Mouse (Mus musculus): ENCODE measurements around the gene Atp10b.
A peak's percentile ranks its signal among the peaks of the same experiment; 100 is the strongest.
"Not testable (repeated sequence)": the region's sequence is repeated elsewhere in the genome, so short reads cannot be mapped to it uniquely, and the experiment has no call there.

The Atp10b gene

GRCm38 (mm10) chr11:43149577-43149976, at the start of gene Atp10b:
Gene Atp10b (plus strand): TSS chr11:43149877.
- no peak for DNase-seq

- no peak for DNase-seq
Measured at GRCm38 (mm10) chr11:43101357-43101756, 48.3 kb upstream of the Atp10b start.

GRCm38 (mm10) chr11:43125908-43126477, 23.7 kb upstream of the Atp10b start:
- no peak for DNase-seq

- not testable (repeated sequence) for DNase-seq
Measured at GRCm38 (mm10) chr11:43126573-43126972, 23.1 kb upstream of the Atp10b start.

GRCm38 (mm10) chr11:43141296-43141695, 8.4 kb upstream of the Atp10b start:
- peak; percentile 47 for DNase-seq

- DNase-seq: no peak
Measured at GRCm38 (mm10) chr11:43142811-43143210, 6.9 kb upstream of the Atp10b start.

- DNase-seq: no peak
Measured at GRCm38 (mm10) chr11:43144178-43144577, 5.5 kb upstream of the Atp10b start.

GRCm38 (mm10) chr11:43144882-43145281, 4.8 kb upstream of the Atp10b start:
- DNase-seq: not testable (repeated sequence)

GRCm38 (mm10) chr11:43147380-43147779, 2.3 kb upstream of the Atp10b start:
- DNase-seq: no peak

- no peak for DNase-seq
Measured at GRCm38 (mm10) chr11:43148341-43148740, 1.3 kb upstream of the Atp10b start.

GRCm38 (mm10) chr11:43155004-43155403, 5.3 kb downstream of the Atp10b start:
- DNase-seq: peak; percentile 7

GRCm38 (mm10) chr11:43155417-43155816, 5.7 kb downstream of the Atp10b start:
- DNase-seq: no peak

- no peak for DNase-seq
Measured at GRCm38 (mm10) chr11:43158814-43159213, 9.1 kb downstream of the Atp10b start.

- no peak for DNase-seq
Measured at GRCm38 (mm10) chr11:43160188-43160942, 10.7 kb downstream of the Atp10b start.

- DNase-seq: no peak
Measured at GRCm38 (mm10) chr11:43170601-43171000, 20.9 kb downstream of the Atp10b start.

GRCm38 (mm10) chr11:43174359-43175116, 24.9 kb downstream of the Atp10b start:
- no peak for DNase-seq

GRCm38 (mm10) chr11:43182401-43182800, 32.7 kb downstream of the Atp10b start:
- DNase-seq: no peak

- DNase-seq: peak; percentile 30
Measured at GRCm38 (mm10) chr11:43182816-43183215, 33.1 kb downstream of the Atp10b start.

GRCm38 (mm10) chr11:43183457-43183856, 33.8 kb downstream of the Atp10b start:
- DNase-seq: no peak

GRCm38 (mm10) chr11:43186291-43186690, 36.6 kb downstream of the Atp10b start:
- DNase-seq: no peak

- peak; percentile 24 for DNase-seq
Measured at GRCm38 (mm10) chr11:43189817-43190593, 40.3 kb downstream of the Atp10b start.

GRCm38 (mm10) chr11:43198811-43199210, 49.1 kb downstream of the Atp10b start:
- DNase-seq: no peak

- no peak for DNase-seq
Measured at GRCm38 (mm10) chr11:43199358-43199757, 49.7 kb downstream of the Atp10b start.
